Mouse (Mus musculus): ENCODE measurements around the gene Tmem135. TPM values are rescaled to one million over a fixed set of nuclear protein-coding genes. Genes with fewer than 3 reads are reported as not detected.

Tmem135 gene
- total and polyA plus RNA-seq, 3 experiments = 18.0 to 31.0 (median 30.0) TPM

DNA sequence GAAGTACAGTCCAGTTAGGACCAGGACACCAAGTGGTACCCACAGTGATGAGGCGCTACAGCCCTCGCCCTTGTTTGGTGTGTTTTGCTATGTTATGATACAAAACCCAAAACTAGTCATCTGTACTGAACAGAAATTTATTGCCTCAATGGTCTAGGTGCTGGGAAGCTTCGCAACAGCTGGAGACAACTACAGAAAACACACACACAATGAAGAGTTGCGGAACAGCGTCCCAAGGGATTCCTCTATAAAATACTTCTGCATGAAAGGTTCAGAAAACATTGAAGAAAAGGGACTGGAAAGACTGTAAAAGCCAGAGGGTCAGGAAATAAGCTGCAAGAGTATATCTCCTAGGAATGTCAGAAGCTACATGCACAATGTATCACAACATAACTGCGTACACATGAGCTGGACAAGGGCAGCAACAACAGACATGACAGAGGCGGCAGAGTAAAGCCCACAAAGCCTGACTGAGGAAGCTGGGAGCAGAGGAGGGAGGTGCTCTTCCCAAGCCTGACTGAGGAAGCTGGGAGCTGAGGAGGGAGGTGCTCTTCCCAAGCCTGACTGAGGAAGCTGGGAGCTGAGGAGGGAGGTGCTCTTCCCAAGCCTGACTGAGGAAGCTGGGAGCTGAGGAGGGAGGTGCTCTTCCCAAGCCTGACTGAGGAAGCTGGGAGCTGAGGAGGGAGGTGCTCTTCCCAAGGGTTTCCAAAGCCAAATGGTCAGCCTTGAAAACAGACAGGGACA, 137.8 kb downstream of the Tmem135 start:
- Histone ChIP-seq H3K79me2 (replicated peaks; ENCODE audit: control insufficient read depth, extremely low read depth, insufficient read depth, poor library complexity, severe bottlenecking) (no peaks in the 10 kb centered on the region), H3K36me3 (replicated peaks in 1 of 2; ENCODE audit: control insufficient read depth in 1 of 2, insufficient read depth in 1 of 2, low read length in 1 of 2) (peaks cover 0 to 5% of the 10 kb centered on the region in 2 experiments), H3K9me3 (replicated peaks; ENCODE audit: low read length) (no peaks in the 10 kb centered on the region), H3K4me2 (ENCODE audit: insufficient read depth, low read depth, poor library complexity, severe bottlenecking) (no peak overlapping the region), H3K9ac (ENCODE audit: insufficient read depth, low read depth) (no peak overlapping the region), H3K27ac (ENCODE audit: insufficient read depth, low read depth) (no peak overlapping the region), H3K4me1 (ENCODE audit: control insufficient read depth in 1 of 2, insufficient read depth in 2 of 2) (peaks cover 4 to 22% of the 10 kb centered on the region in 2 experiments), H3K27me3 (replicated peaks) (no peaks in the 10 kb centered on the region), H3K4me3 (replicated peaks in 1 of 3; ENCODE audit: low read depth in 2 of 3, low read length in 2 of 3, poor library complexity in 1 of 3) (no peak overlapping the region)
- TF ChIP-seq JUN (IDR thresholded peaks at IDR 0.05; ENCODE audit: insufficient read depth, low read depth, low read length) (no peak), HCFC1 (IDR thresholded peaks at IDR 0.05; ENCODE audit: low read depth, low read length) (no peak), CTCF (conservative IDR thresholded peaks at IDR 0.05 in 1 of 2, IDR thresholded peaks at IDR 0.05 in 1 of 2; ENCODE audit: low read depth in 2 of 2, low read length in 2 of 2) (no peak), ZNF384 (IDR thresholded peaks at IDR 0.05; ENCODE audit: low read depth, low read length) (no peak)
- DNase-seq (ENCODE audit: extremely low read depth) = no peak
- dilution Hi-C loops (cut with MboI; ENCODE audit: extremely low pct_ligation_motif_present, extremely low pct_unique_long_range_greater_than_20kb, low sequenced_read_pairs) = no loop called here
- in situ Hi-C loops (cut with MboI; ENCODE audit: low pct_ligation_motif_present, low pct_unique_long_range_greater_than_20kb, low sequenced_read_pairs) = no loop called here

DNA sequence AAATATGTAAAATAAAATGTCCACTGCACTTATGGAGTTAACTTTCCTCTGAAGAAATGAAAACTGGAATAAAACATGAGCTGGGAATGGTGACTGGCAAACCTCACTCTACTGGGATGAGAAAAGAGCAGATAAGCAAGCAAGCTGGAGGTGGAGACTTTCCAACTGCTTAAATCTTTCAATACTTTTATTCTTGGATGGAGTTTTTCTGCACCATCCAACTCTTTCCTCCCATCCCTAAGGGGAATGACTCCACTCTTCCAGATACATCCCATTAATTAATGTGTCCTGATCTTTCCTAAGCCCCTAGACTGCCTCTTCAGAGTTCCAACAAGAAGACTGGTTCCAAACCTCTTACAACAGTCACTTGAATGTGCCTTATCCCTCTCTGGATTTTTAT, 143.1 kb downstream of the Tmem135 start:
- Histone ChIP-seq H3K4me2 (ENCODE audit: insufficient read depth, low read depth, poor library complexity, severe bottlenecking) (no peak overlapping the region), H3K4me1 (ENCODE audit: control insufficient read depth in 1 of 2, insufficient read depth in 2 of 2) (peaks cover 0 to 3% of the 10 kb centered on the region in 2 experiments; a peak in 1 of 4 replicates), H3K79me2 (replicated peaks; ENCODE audit: control insufficient read depth, extremely low read depth, insufficient read depth, poor library complexity, severe bottlenecking) (no peaks in the 10 kb centered on the region), H3K9ac (ENCODE audit: insufficient read depth, low read depth) (no peak overlapping the region), H3K27ac (ENCODE audit: insufficient read depth, low read depth) (no peak overlapping the region), H3K4me3 (replicated peaks in 1 of 3; ENCODE audit: low read depth in 2 of 3, low read length in 2 of 3, poor library complexity in 1 of 3) (no peak overlapping the region), H3K27me3 (replicated peaks) (no peaks in the 10 kb centered on the region), H3K9me3 (replicated peaks; ENCODE audit: low read length) (no peaks in the 10 kb centered on the region), H3K36me3 (replicated peaks in 1 of 2; ENCODE audit: control insufficient read depth in 1 of 2, insufficient read depth in 1 of 2, low read length in 1 of 2) (peaks cover 0 to 2% of the 10 kb centered on the region in 2 experiments)
- no peak for DNase-seq (ENCODE audit: extremely low read depth)
- in situ Hi-C loops (cut with MboI; ENCODE audit: low pct_ligation_motif_present, low pct_unique_long_range_greater_than_20kb, low sequenced_read_pairs) (no loop called here), dilution Hi-C loops (cut with MboI; ENCODE audit: extremely low pct_ligation_motif_present, extremely low pct_unique_long_range_greater_than_20kb, low sequenced_read_pairs) (no loop called here)
- no peak for TF ChIP-seq UBTF (IDR thresholded peaks at IDR 0.05; ENCODE audit: low read depth, low read length)
- TF ChIP-seq USF2 (conservative IDR thresholded peaks at IDR 0.05; ENCODE audit: low read depth, low read length) = no peak
- TF ChIP-seq MEF2A (IDR thresholded peaks at IDR 0.05; ENCODE audit: borderline replicate concordance, low read depth, low read length) = no peak
- TF ChIP-seq IRF4 (IDR thresholded peaks at IDR 0.05; ENCODE audit: low read depth, low read length) = no peak
- no peak for TF ChIP-seq E2F4 (IDR thresholded peaks at IDR 0.05; ENCODE audit: insufficient replicate concordance, low read depth, low read length)
- TF ChIP-seq MXI1 (IDR thresholded peaks at IDR 0.05; ENCODE audit: low read depth, low read length) = no peak
- no peak for TF ChIP-seq HCFC1 (IDR thresholded peaks at IDR 0.05; ENCODE audit: low read depth, low read length)
- TF ChIP-seq CHD1 (IDR thresholded peaks at IDR 0.05; ENCODE audit: low read depth, low read length) = no peak

DNA sequence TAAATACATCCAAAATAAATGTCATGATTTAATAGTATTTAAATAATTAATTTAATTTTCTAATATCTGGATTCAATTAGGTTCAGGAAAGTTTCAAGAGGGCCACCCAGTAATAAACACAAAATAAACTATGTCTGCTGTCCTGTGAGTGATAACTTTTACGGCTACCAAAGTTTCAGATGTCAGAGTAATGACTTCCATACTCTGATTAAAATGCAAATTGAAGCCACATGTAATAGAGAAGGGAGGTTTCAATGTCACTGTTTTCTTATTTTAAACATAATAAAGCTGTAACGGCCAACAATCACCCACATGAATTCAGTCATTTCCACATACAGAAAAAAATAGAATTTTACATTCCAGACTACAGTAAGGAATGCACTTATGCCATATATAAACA, 145.2 kb downstream of the Tmem135 start:
- Histone ChIP-seq H3K27me3 (replicated peaks) (no peaks in the 10 kb centered on the region), H3K36me3 (replicated peaks in 1 of 2; ENCODE audit: control insufficient read depth in 1 of 2, insufficient read depth in 1 of 2, low read length in 1 of 2) (peaks cover 0 to 3% of the 10 kb centered on the region in 2 experiments), H3K27ac (ENCODE audit: insufficient read depth, low read depth) (no peak overlapping the region), H3K9me3 (replicated peaks; ENCODE audit: low read length) (no peaks in the 10 kb centered on the region), H3K9ac (ENCODE audit: insufficient read depth, low read depth) (no peak overlapping the region), H3K79me2 (replicated peaks; ENCODE audit: control insufficient read depth, extremely low read depth, insufficient read depth, poor library complexity, severe bottlenecking) (no peaks in the 10 kb centered on the region), H3K4me2 (ENCODE audit: insufficient read depth, low read depth, poor library complexity, severe bottlenecking) (no peak overlapping the region), H3K4me1 (ENCODE audit: control insufficient read depth in 1 of 2, insufficient read depth in 2 of 2) (peaks cover 5 to 15% of the 10 kb centered on the region in 2 experiments), H3K4me3 (replicated peaks in 1 of 3; ENCODE audit: low read depth in 2 of 3, low read length in 2 of 3, poor library complexity in 1 of 3) (no peak overlapping the region)
- in situ Hi-C loops (cut with MboI; ENCODE audit: low pct_ligation_motif_present, low pct_unique_long_range_greater_than_20kb, low sequenced_read_pairs) = no loop called here
- dilution Hi-C loops (cut with MboI; ENCODE audit: extremely low pct_ligation_motif_present, extremely low pct_unique_long_range_greater_than_20kb, low sequenced_read_pairs) = no loop called here
- DNase-seq (ENCODE audit: extremely low read depth) = no peak
- TF ChIP-seq USF1 (IDR thresholded peaks at IDR 0.05; ENCODE audit: low read depth, low read length) = no peak
- TF ChIP-seq ZC3H11A (IDR thresholded peaks at IDR 0.05; ENCODE audit: low read depth, low read length) = no peak
- TF ChIP-seq ZNF384 (IDR thresholded peaks at IDR 0.05; ENCODE audit: low read depth, low read length) = no peak
- TF ChIP-seq ZMIZ1 (IDR thresholded peaks at IDR 0.05; ENCODE audit: low read depth, low read length) = no peak
- no peak for TF ChIP-seq SMC3 (IDR thresholded peaks at IDR 0.05; ENCODE audit: low read depth, low read length)
- TF ChIP-seq MYC (IDR thresholded peaks at IDR 0.05; ENCODE audit: low read depth, low read length) = no peak
- TF ChIP-seq IRF4 (IDR thresholded peaks at IDR 0.05; ENCODE audit: low read depth, low read length) = no peak
- no peak for TF ChIP-seq EP300 (IDR thresholded peaks at IDR 0.05; ENCODE audit: low read length)
- TF ChIP-seq TBP (conservative IDR thresholded peaks at IDR 0.05; ENCODE audit: low read depth, low read length) = no peak
- TF ChIP-seq BHLHE40 (IDR thresholded peaks at IDR 0.05; ENCODE audit: low read depth, low read length) = no peak
- no peak for TF ChIP-seq MAZ (IDR thresholded peaks at IDR 0.05; ENCODE audit: low read depth, low read length)
- no peak for TF ChIP-seq NRF1 (IDR thresholded peaks at IDR 0.05; ENCODE audit: low read depth, low read length)
- no peak for TF ChIP-seq HCFC1 (IDR thresholded peaks at IDR 0.05; ENCODE audit: low read depth, low read length)
- TF ChIP-seq GABPA (IDR thresholded peaks at IDR 0.05; ENCODE audit: insufficient replicate concordance, low read depth, low read length) = no peak
- TF ChIP-seq ZKSCAN1 (IDR thresholded peaks at IDR 0.05; ENCODE audit: borderline replicate concordance, low read depth, low read length) = no peak
- no peak for TF ChIP-seq MAFK (IDR thresholded peaks at IDR 0.05; ENCODE audit: insufficient replicate concordance, low read length)

All from CH12.LX (cell line).